Mouse (Mus musculus) CH12.LX (cell line): ENCODE data around the gene Zfp663.

Experiments
- CTCF ChIP-seq, 2 experiments: IDR thresholded peaks in 1 of 2; conservative IDR thresholded peaks in 1 of 2; 2 replicates each; pipeline ENCODE4 v1.5.1; 2011 to 2012; ENCODE audit warnings: low read depth in 2 of 2, low read length in 2 of 2, improper control_type of control experiment in 1 of 2, inconsistent platforms in 1 of 2, mild to moderate bottlenecking in 1 of 2, moderate library complexity in 1 of 2
- EP300 ChIP-seq: IDR thresholded peaks from 2 replicates; pipeline ENCODE4 v1.6.1; 2011; ENCODE audit warnings: low read length, improper control_type of control experiment
- JUN ChIP-seq: IDR thresholded peaks from 2 replicates; pipeline ENCODE4 v1.6.1; 2011; ENCODE audit warnings: low read depth, mild to moderate bottlenecking, low read length, improper control_type of control experiment, moderate library complexity; ENCODE audit not compliant: insufficient read depth
- JUND ChIP-seq: conservative IDR thresholded peaks from 2 replicates; pipeline ENCODE4 v1.6.1; 2011; ENCODE audit warnings: low read depth, low read length, improper control_type of control experiment
- MAFK ChIP-seq: IDR thresholded peaks from 2 replicates; pipeline ENCODE4 v1.6.1; 2011; ENCODE audit warnings: low read length, improper control_type of control experiment; ENCODE audit not compliant: insufficient replicate concordance
- NRF1 ChIP-seq: IDR thresholded peaks from 2 replicates; pipeline ENCODE4 v1.6.1; 2014; ENCODE audit warnings: low read depth, mild to moderate bottlenecking, inconsistent platforms, low read length, improper control_type of control experiment, moderate library complexity
- POLR2A ChIP-seq: IDR thresholded peaks from 2 replicates; pipeline ENCODE4 v1.6.1; 2011; ENCODE audit warnings: low read depth, mild to moderate bottlenecking, improper control_type of control experiment, low read length
- SIN3A ChIP-seq: IDR thresholded peaks from 2 replicates; pipeline ENCODE4 v1.6.1; 2012; ENCODE audit warnings: low read length, improper control_type of control experiment, inconsistent platforms
- USF1 ChIP-seq: IDR thresholded peaks from 2 replicates; pipeline ENCODE4 v1.6.1; 2014; ENCODE audit warnings: low read depth, mild to moderate bottlenecking, inconsistent platforms, low read length, improper control_type of control experiment
- ZMIZ1 ChIP-seq: IDR thresholded peaks from 2 replicates; pipeline ENCODE4 v1.6.1; 2012; ENCODE audit warnings: low read depth, mild to moderate bottlenecking, inconsistent platforms, low read length, improper control_type of control experiment
- ZNF384 ChIP-seq: IDR thresholded peaks from 2 replicates; pipeline ENCODE4 v1.6.1; 2012; ENCODE audit warnings: low read depth, low read length, improper control_type of control experiment, inconsistent platforms

DNA sequence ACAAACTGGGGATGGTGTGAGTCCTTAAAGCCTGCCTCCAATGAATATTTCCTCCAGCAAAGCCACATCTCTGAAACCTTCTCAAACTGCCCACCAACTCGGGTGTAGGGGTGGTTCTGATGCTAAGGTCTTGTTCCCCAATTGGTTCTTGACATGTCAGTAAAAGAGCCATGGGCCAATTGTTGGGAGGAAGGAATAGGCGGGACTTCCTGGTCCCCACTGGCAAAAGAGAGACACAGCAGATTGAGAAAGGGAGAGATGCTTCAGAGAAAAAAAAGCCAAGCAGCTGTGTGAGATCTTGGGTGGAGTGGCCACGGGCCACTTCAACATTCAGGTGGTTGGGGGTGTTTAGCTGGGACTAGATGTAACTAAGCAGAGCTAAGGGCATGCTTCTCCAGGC lies 2.5 kb upstream of the Zfp663 start:
- TF ChIP-seq EP300, result no peak
- TF ChIP-seq POLR2A, result peak; percentile 62
- TF ChIP-seq CTCF (conservative IDR thresholded peaks at IDR 0.05 in 1 of 2, IDR thresholded peaks at IDR 0.05 in 1 of 2; ENCODE audit: low read depth in 2 of 2, low read length in 2 of 2), result no peak
- TF ChIP-seq USF1, result no peak
- TF ChIP-seq ZMIZ1, result no peak
- TF ChIP-seq NRF1, result no peak
- TF ChIP-seq SIN3A, result no peak
- TF ChIP-seq JUN, result no peak
- no peak for TF ChIP-seq JUND
- TF ChIP-seq ZNF384, result no peak
- no peak for TF ChIP-seq MAFK
